Mouse (Mus musculus) testis, adult 2 months (tissue): ENCODE results near the gene Nup210. TPM values are rescaled to one million over a fixed set of nuclear protein-coding genes. Genes with fewer than 3 reads are reported as not detected.

Experiments used
- H3K27ac ChIP-seq: fragments of 200-500 bp; 2 replicates; pipeline ENCODE4 v1.5.1; 2012; ENCODE audit warnings: low read depth, low read length; ENCODE audit not compliant: control insufficient read depth, insufficient read depth
- H3K27me3 ChIP-seq: fragments of 200-500 bp; 2 replicates; pipeline ENCODE4 v1.6.1; 2012; ENCODE audit warnings: mild to moderate bottlenecking, low read length, moderate library complexity; ENCODE audit not compliant: control insufficient read depth, insufficient read depth
- H3K36me3 ChIP-seq: fragments of 200-500 bp; 2 replicates; pipeline ENCODE4 v1.6.1; 2012; ENCODE audit warnings: mild to moderate bottlenecking, low read length; ENCODE audit not compliant: control insufficient read depth, insufficient read depth
- H3K4me1 ChIP-seq: fragments of 200-500 bp; 2 replicates; pipeline ENCODE4 v1.6.1; 2012; ENCODE audit warnings: low read length; ENCODE audit not compliant: control insufficient read depth, insufficient read depth
- H3K4me3 ChIP-seq: fragments of 200-500 bp; 2 replicates; pipeline ENCODE4 v1.5.1; 2012; ENCODE audit warnings: low read depth, mild to moderate bottlenecking, low read length, moderate library complexity, mixed read lengths; ENCODE audit not compliant: control insufficient read depth
- CTCF ChIP-seq: fragments of 200-500 bp; IDR thresholded peaks from 2 replicates; pipeline ENCODE4 v1.5.1; 2012; ENCODE audit warnings: low read depth, mild to moderate bottlenecking, inconsistent platforms, low read length, moderate library complexity; ENCODE audit not compliant: control insufficient read depth, insufficient read depth, insufficient replicate concordance
- POLR2A ChIP-seq: fragments of 200-500 bp; IDR thresholded peaks from 2 replicates; pipeline ENCODE4 v1.6.1; 2012; ENCODE audit warnings: low read depth, mild to moderate bottlenecking, inconsistent platforms, low read length, moderate library complexity; ENCODE audit not compliant: control insufficient read depth
- polyA plus RNA-seq: library from polyadenylated mRNA; depleted of rRNA; stranded (reverse); fragments of >200 nt; gene quantifications from 2 replicates; pipeline ENCODE4 v1.2.3, GENCODE M21; 2012

Nup210 gene
- polyA plus RNA-seq, 1 experiment: 9.9 TPM

GRCm38 (mm10) chr6:91154685-91155084 is 38.1 kb upstream of the Nup210 start:
- no peak for TF ChIP-seq CTCF
- no peak for TF ChIP-seq POLR2A
- no peak overlapping the region; the same call in 1 of the 2 replicates for H3K4me3 ChIP-seq
- peaks cover 18% of the 10 kb centered on the region for H3K4me1 ChIP-seq

GRCm38 (mm10) chr6:91153549-91154064 is 37.0 kb upstream of the Nup210 start:
- Histone ChIP-seq H3K4me1 (peaks cover 18% of the 10 kb centered on the region), H3K4me3 (peak overlapping the region; percentile 2), H3K27ac (no peak overlapping the region)

More at GRCm38 (mm10) chr6:91154685-91155084, 38.1 kb upstream of the Nup210 start:
- Histone ChIP-seq H3K36me3 (no peaks in the 10 kb centered on the region), H3K27me3 (no peaks in the 10 kb centered on the region), H3K27ac (no peak overlapping the region)

GRCm38 (mm10) chr6:91152892-91153548 is 36.4 kb upstream of the Nup210 start:
- Histone ChIP-seq H3K36me3 (no peaks in the 10 kb centered on the region), H3K4me1 (peaks cover 18% of the 10 kb centered on the region), H3K27me3 (no peaks in the 10 kb centered on the region), H3K27ac (no peak overlapping the region), H3K4me3 (no peak overlapping the region)
- TF ChIP-seq CTCF (no peak), POLR2A (no peak)

More at GRCm38 (mm10) chr6:91153549-91154064, 37.0 kb upstream of the Nup210 start:
- TF ChIP-seq CTCF (no peak), POLR2A (no peak)
- H3K36me3 ChIP-seq: no peaks in the 10 kb centered on the region
- H3K27me3 ChIP-seq: no peaks in the 10 kb centered on the region

GRCm38 (mm10) chr6:91147152-91147770 is 30.6 kb upstream of the Nup210 start:
- Histone ChIP-seq H3K4me1 (no peaks in the 10 kb centered on the region), H3K36me3 (no peaks in the 10 kb centered on the region), H3K27me3 (no peaks in the 10 kb centered on the region), H3K4me3 (no peak overlapping the region), H3K27ac (no peak overlapping the region)
- TF ChIP-seq POLR2A: no peak
- TF ChIP-seq CTCF: no peak

- no peak overlapping the region for H3K4me3 ChIP-seq
- H3K4me1 ChIP-seq: no peaks in the 10 kb centered on the region
- no peaks in the 10 kb centered on the region for H3K27me3 ChIP-seq
- no peaks in the 10 kb centered on the region for H3K36me3 ChIP-seq
- no peak for TF ChIP-seq CTCF
- TF ChIP-seq POLR2A: no peak
- no peak overlapping the region for H3K27ac ChIP-seq
These were observed 30.0 kb upstream of the Nup210 start for GRCm38 (mm10) chr6:91146443-91147151.

GRCm38 (mm10) chr6:91145572-91145971 is 28.9 kb upstream of the Nup210 start:
- H3K36me3 ChIP-seq: no peaks in the 10 kb centered on the region
- no peak overlapping the region for H3K27ac ChIP-seq
- TF ChIP-seq CTCF: no peak
- no peak for TF ChIP-seq POLR2A
- no peaks in the 10 kb centered on the region for H3K4me1 ChIP-seq
- H3K4me3 ChIP-seq: no peak overlapping the region
- no peaks in the 10 kb centered on the region for H3K27me3 ChIP-seq

GRCm38 (mm10) chr6:91145056-91145455 is 28.4 kb upstream of the Nup210 start:
- Histone ChIP-seq H3K36me3 (no peaks in the 10 kb centered on the region), H3K4me3 (no peak overlapping the region), H3K27ac (no peak overlapping the region), H3K27me3 (no peaks in the 10 kb centered on the region), H3K4me1 (no peaks in the 10 kb centered on the region)
- no peak for TF ChIP-seq POLR2A
- no peak for TF ChIP-seq CTCF
